Mouse (Mus musculus) midbrain, embryonic 11.5 days (tissue): ENCODE measurements at regions not wholly inside any gene's neighbourhood (a gene's known extent, or its start where the extent isn't known, plus 50 kb on each side); places are given as distances from the start of the nearest gene placed in this dataset.

Experiments used
- ATAC-seq: fragments of 200-750 bp; cut with Nextera tagmentation; 2 replicates; pipeline ENCODE4 v1.8.0; 2017; ENCODE audit warnings: moderate TSS enrichment, moderate library complexity; ENCODE audit not compliant: low FRiP score
- DNase-seq: peaks from one replicate; pipeline ENCODE4 v3.0.0; 2015; ENCODE audit warnings: low spot score; ENCODE audit errors: missing footprints
- H3K27ac ChIP-seq: fragments of 300-500 bp; sonication (generic); 2 replicates; pipeline ENCODE4 v1.5.1; 2014; ENCODE audit warnings: low read depth, low read length
- H3K27me3 ChIP-seq: fragments of 300-500 bp; sonication (generic); 2 replicates; pipeline ENCODE4 v1.6.1; 2014; ENCODE audit warnings: mild to moderate bottlenecking, low read length, moderate library complexity, mixed read lengths; ENCODE audit not compliant: control insufficient read depth, insufficient read depth
- H3K36me3 ChIP-seq: fragments of 300-500 bp; sonication (generic); 2 replicates; pipeline ENCODE4 v1.6.1; 2014; ENCODE audit warnings: mild to moderate bottlenecking, low read length, moderate library complexity, mixed read lengths; ENCODE audit not compliant: control insufficient read depth, insufficient read depth
- H3K4me1 ChIP-seq: fragments of 300-500 bp; sonication (generic); 2 replicates; pipeline ENCODE4 v1.6.1; 2014; ENCODE audit warnings: low read length; ENCODE audit not compliant: control insufficient read depth, insufficient read depth
- H3K4me2 ChIP-seq: fragments of 300-500 bp; sonication (generic); 2 replicates; pipeline ENCODE4 v1.6.1; 2014; ENCODE audit warnings: mild to moderate bottlenecking, moderate library complexity
- H3K4me3 ChIP-seq: fragments of 300-500 bp; sonication (generic); 2 replicates; pipeline ENCODE4 v1.5.1; 2014; ENCODE audit warnings: low read depth, low read length
- H3K9ac ChIP-seq: fragments of 300-500 bp; sonication (generic); 2 replicates; pipeline ENCODE4 v1.6.1; 2014; ENCODE audit warnings: low read length
- H3K9me3 ChIP-seq: fragments of 300-500 bp; sonication (generic); 2 replicates; pipeline ENCODE4 v1.6.1; 2016; ENCODE audit warnings: low read length; ENCODE audit not compliant: control insufficient read depth
- WGBS: fragments of 180-500 bp; shearing (Covaris S2); extraction: QIAGEN DNeasy Blood & Tissue Kit; methylation state at CpG from one replicate; pipeline ENCODE4 v1.1.7; 2014; 5-methylcytosine and 5-hydroxymethylcytosine counted together

GRCm38 (mm10) chr7:129155577-129155976, 101.3 kb upstream of the Plpp4 start:
- no peaks in the 10 kb centered on the region for H3K4me1 ChIP-seq
- H3K9me3 ChIP-seq, result no peaks in the 10 kb centered on the region
- H3K9ac ChIP-seq, result no peak overlapping the region
- 74% methylated on average over 2 of the region's 2 CpGs for WGBS
- H3K4me3 ChIP-seq, result no peak overlapping the region
- no peak overlapping the region for H3K4me2 ChIP-seq
- no peak for DNase-seq
- ATAC-seq, result no peak
- no peak overlapping the region for H3K27ac ChIP-seq
- no peaks in the 10 kb centered on the region for H3K36me3 ChIP-seq
- no peaks in the 10 kb centered on the region for H3K27me3 ChIP-seq

GRCm38 (mm10) chr7:129169971-129170370, 86.9 kb upstream of the Plpp4 start:
- H3K9ac ChIP-seq, result no peak overlapping the region
- ATAC-seq (no peak), DNase-seq (no peak)
- H3K4me3 ChIP-seq, result no peak overlapping the region
- no peaks in the 10 kb centered on the region for H3K9me3 ChIP-seq
- WGBS, result 89% methylated on average over 7 of the region's 7 CpGs
- no peak overlapping the region for H3K27ac ChIP-seq
- no peak overlapping the region for H3K4me2 ChIP-seq
- H3K27me3 ChIP-seq, result no peaks in the 10 kb centered on the region
- no peaks in the 10 kb centered on the region for H3K4me1 ChIP-seq
- H3K36me3 ChIP-seq, result no peaks in the 10 kb centered on the region

- no peak overlapping the region for H3K4me3 ChIP-seq
- H3K4me2 ChIP-seq, result no peak overlapping the region
- WGBS, result 83% methylated on average over 1 of the region's 1 CpGs
- DNase-seq, result no peak
- no peak overlapping the region for H3K27ac ChIP-seq
- no peaks in the 10 kb centered on the region for H3K9me3 ChIP-seq
- no peak overlapping the region for H3K9ac ChIP-seq
- H3K4me1 ChIP-seq, result no peaks in the 10 kb centered on the region
- H3K27me3 ChIP-seq, result no peaks in the 10 kb centered on the region
- ATAC-seq, result no peak
- no peaks in the 10 kb centered on the region for H3K36me3 ChIP-seq
Observed at GRCm38 (mm10) chr7:129190933-129191332, 65.9 kb upstream of the Plpp4 start.

GRCm38 (mm10) chr7:129207029-129207428, 49.8 kb upstream of the Plpp4 start:
- no peak overlapping the region for H3K9ac ChIP-seq
- ATAC-seq, result no peak
- WGBS, result 80% methylated on average over 5 of the region's 5 CpGs

More at GRCm38 (mm10) chr7:129207029-129207428, 49.8 kb upstream of the Plpp4 start:
- Histone ChIP-seq H3K27me3 (no peaks in the 10 kb centered on the region), H3K27ac (no peak overlapping the region), H3K4me2 (no peak overlapping the region), H3K9me3 (no peaks in the 10 kb centered on the region), H3K4me1 (no peaks in the 10 kb centered on the region), H3K36me3 (no peaks in the 10 kb centered on the region), H3K4me3 (no peak overlapping the region)
- no peak for DNase-seq
